Mouse (Mus musculus) bone marrow macrophage, adult 2 months (primary cell): ENCODE measurements around the gene C330021F23Rik. TPM values are rescaled to one million over a fixed set of nuclear protein-coding genes. Genes with fewer than 3 reads are reported as not detected.
"Not testable (repeated sequence)": the region's sequence is repeated elsewhere in the genome, so short reads cannot be mapped to it uniquely, and the experiment has no call there.

Experiments
- H3K27ac ChIP-seq: 2 replicates; pipeline ENCODE4 v1.5.1; 2012; ENCODE audit warnings: low read depth, low read length; ENCODE audit not compliant: insufficient read depth
- H3K4me1 ChIP-seq: 2 replicates; pipeline ENCODE4 v1.6.1; 2012; ENCODE audit warnings: low read length; ENCODE audit not compliant: control insufficient read depth, insufficient read depth
- H3K4me3 ChIP-seq: 2 replicates; pipeline ENCODE4 v1.5.1; 2012; ENCODE audit warnings: mild to moderate bottlenecking, low read length, moderate library complexity; ENCODE audit not compliant: insufficient read depth
- CTCF ChIP-seq: IDR thresholded peaks from 2 replicates; pipeline ENCODE4 v1.5.1; 2012; ENCODE audit warnings: low read depth, mild to moderate bottlenecking, low read length, moderate library complexity
- POLR2A ChIP-seq: IDR thresholded peaks from 2 replicates; pipeline ENCODE4 v1.6.1; 2012; ENCODE audit warnings: mild to moderate bottlenecking, low read depth, low read length, borderline replicate concordance
- polyA plus RNA-seq: library from polyadenylated mRNA; stranded (reverse); fragments of >200 nt; gene quantifications from 2 replicates; pipeline ENCODE4 v1.2.4, GENCODE M21; 2012; ENCODE audit not compliant: missing spikeins, insufficient read depth, insufficient read length

The C330021F23Rik gene
- polyA plus RNA-seq, 1 experiment, result not detected

GRCm38 (mm10) chr8:3546511-3546910 lies 21.3 kb upstream of the C330021F23Rik start:
- H3K4me3 ChIP-seq, result no peak overlapping the region
- no peak for TF ChIP-seq CTCF
- TF ChIP-seq POLR2A, result no peak
- no peak overlapping the region for H3K27ac ChIP-seq
- H3K4me1 ChIP-seq, result no peaks in the 10 kb centered on the region

- no peak overlapping the region for H3K4me3 ChIP-seq
- H3K4me1 ChIP-seq, result no peaks in the 10 kb centered on the region
- H3K27ac ChIP-seq, result no peak overlapping the region
- TF ChIP-seq POLR2A (no peak), CTCF (no peak)
Measured at GRCm38 (mm10) chr8:3552240-3552639, 15.6 kb upstream of the C330021F23Rik start.

GRCm38 (mm10) chr8:3556114-3556513 lies 11.7 kb upstream of the C330021F23Rik start:
- no peak for TF ChIP-seq POLR2A
- no peak for TF ChIP-seq CTCF
- Histone ChIP-seq H3K4me1 (no peaks in the 10 kb centered on the region), H3K27ac (no peak overlapping the region), H3K4me3 (no peak overlapping the region)

GRCm38 (mm10) chr8:3568378-3568777 lies 588 bp downstream of the C330021F23Rik start:
- Histone ChIP-seq H3K4me1 (no peaks in the 10 kb centered on the region), H3K4me3 (no peak overlapping the region), H3K27ac (no peak overlapping the region)
- no peak for TF ChIP-seq POLR2A
- TF ChIP-seq CTCF, result no peak

GRCm38 (mm10) chr8:3569784-3570183 lies 2.0 kb downstream of the C330021F23Rik start:
- H3K27ac ChIP-seq, result no peak overlapping the region
- H3K4me3 ChIP-seq, result no peak overlapping the region
- no peaks in the 10 kb centered on the region for H3K4me1 ChIP-seq
- TF ChIP-seq POLR2A (no peak), CTCF (no peak)

- TF ChIP-seq CTCF (no peak), POLR2A (no peak)
- Histone ChIP-seq H3K4me1 (no peaks in the 10 kb centered on the region), H3K27ac (no peak overlapping the region), H3K4me3 (no peak overlapping the region)
Measured at GRCm38 (mm10) chr8:3574546-3574945, 6.8 kb downstream of the C330021F23Rik start.

GRCm38 (mm10) chr8:3576211-3576960 lies 8.6 kb downstream of the C330021F23Rik start:
- TF ChIP-seq POLR2A (no peak), CTCF (no peak)
- Histone ChIP-seq H3K4me3 (no peak overlapping the region), H3K27ac (no peak overlapping the region), H3K4me1 (no peaks in the 10 kb centered on the region)

GRCm38 (mm10) chr8:3579390-3580364 lies 11.9 kb downstream of the C330021F23Rik start:
- no peaks in the 10 kb centered on the region for H3K4me1 ChIP-seq
- TF ChIP-seq POLR2A, result no peak
- no peak for TF ChIP-seq CTCF
- H3K4me3 ChIP-seq, result no peak overlapping the region
- H3K27ac ChIP-seq, result no peak overlapping the region

- not testable (repeated sequence) for H3K4me1 ChIP-seq
Measured at GRCm38 (mm10) chr8:3581961-3582360, 14.2 kb downstream of the C330021F23Rik start.

GRCm38 (mm10) chr8:3586452-3586851 lies 18.7 kb downstream of the C330021F23Rik start:
- Histone ChIP-seq H3K4me3 (no peak overlapping the region), H3K27ac (no peak overlapping the region), H3K4me1 (no peaks in the 10 kb centered on the region)
- no peak for TF ChIP-seq CTCF
- no peak for TF ChIP-seq POLR2A

More at GRCm38 (mm10) chr8:3581961-3582360, 14.2 kb downstream of the C330021F23Rik start:
- not testable (repeated sequence) for H3K4me3 ChIP-seq, H3K27ac ChIP-seq
